Mouse (Mus musculus) subcutaneous adipose tissue, adult 2 months (tissue): ENCODE results near the gene Plk4. TPM values are rescaled to one million over a fixed set of nuclear protein-coding genes. Genes with fewer than 3 reads are reported as not detected.

Source experiments
- polyA plus RNA-seq: library from polyadenylated mRNA; depleted of rRNA; stranded (reverse); fragments of >200 nt; gene quantifications from 2 replicates; pipeline ENCODE4 v1.2.3, GENCODE M21; 2012; ENCODE audit warnings: low replicate concordance; rRNA removed

Gene Plk4
- 2.6 and 5.2 TPM in 2 replicates for polyA plus RNA-seq

DNA sequence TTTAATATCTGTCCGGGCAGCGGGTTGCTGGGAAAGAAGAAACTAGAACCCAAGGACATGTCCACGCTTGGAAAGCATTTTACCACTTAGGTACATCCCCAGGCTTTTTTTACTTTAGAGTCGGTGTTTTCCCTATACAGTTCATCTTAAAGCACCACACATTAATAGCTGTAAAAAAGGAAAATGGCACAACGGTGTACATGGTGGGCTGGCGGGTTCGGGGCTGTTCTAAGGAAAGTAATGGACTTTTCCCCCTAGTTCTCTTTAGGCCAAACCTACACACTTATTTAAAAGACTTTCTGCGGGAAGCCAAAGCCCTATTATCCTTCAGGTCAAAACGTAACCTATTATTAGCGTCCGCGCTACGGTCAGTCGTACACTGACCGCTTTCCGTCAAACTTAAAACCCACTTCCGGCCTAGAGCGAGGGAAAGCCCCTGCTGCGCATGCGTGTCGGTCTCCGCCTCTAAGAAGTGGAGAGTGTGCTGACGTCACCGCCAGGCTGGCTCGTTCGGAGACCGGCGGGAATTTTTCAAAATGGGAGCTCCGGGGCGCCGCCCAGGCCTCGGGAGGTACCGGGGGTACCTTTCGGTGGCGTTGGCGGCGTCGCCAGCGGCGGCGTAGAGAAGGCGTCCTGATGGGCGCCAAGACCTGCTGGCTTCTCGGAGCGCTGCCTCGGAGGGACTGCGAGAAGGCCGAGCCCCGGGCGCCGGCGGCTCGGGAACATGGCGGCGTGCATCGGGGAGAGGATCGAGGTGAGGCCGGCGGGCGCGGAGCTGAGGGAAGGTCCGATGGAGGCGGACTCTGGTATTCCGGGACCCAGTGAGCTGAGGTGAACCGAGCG lies at the start of gene Plk4:
Plk4 (plus strand) TSS at position 490 of the 843 bp plus-strand sequence.

DNA sequence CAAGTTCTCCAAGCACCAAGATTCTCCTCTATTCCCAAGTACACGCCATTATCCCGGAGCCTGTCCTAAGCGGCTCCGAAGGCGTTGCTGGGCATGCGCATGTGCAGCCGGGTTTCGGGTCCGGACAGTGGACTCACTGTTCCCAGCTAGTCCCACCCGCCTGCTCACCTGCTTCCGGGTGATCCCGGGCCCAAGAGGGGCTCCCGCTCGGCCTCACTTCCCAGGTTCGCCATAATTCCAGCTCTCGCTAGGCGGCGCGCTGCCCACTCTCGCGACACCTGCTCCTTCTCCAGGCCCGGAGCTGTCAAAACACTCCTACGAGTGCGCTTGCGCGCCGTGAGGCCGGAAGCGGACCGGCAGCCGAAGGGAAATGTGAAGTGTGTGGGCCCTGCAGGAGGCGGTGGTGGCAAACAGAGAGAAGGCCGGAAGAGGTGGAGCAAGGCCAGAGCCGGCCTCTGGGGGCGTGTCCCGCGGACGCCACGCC lies 46.7 kb downstream of the Plk4 start, which contains the start of gene Mfsd8:
Mfsd8 (minus strand) TSS at position 414 of the 484 bp plus-strand sequence.

DNA sequence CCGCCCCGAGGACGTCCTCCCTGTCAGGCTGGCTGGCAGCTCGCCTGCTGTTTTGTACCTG lies 47.0 kb downstream of the Plk4 start, which contains the start of gene Abhd18:
Abhd18 (plus strand) TSS at position 14 of the 61 bp plus-strand sequence.

Other genes starting within 250 kb of the Plk4 start
- gene Slc25a31, start 91.2 kb upstream of the Plk4 start, polyA plus RNA-seq: 0.04 and 0.12 TPM in 2 replicates
- gene Hspa4l, start 55.5 kb upstream of the Plk4 start, polyA plus RNA-seq: 3.4 and 9.1 TPM in 2 replicates
- gene Mfsd8, start 46.9 kb downstream of the Plk4 start, polyA plus RNA-seq: 8.0 and 21.5 TPM in 2 replicates
- gene Abhd18, start 47.0 kb downstream of the Plk4 start, polyA plus RNA-seq: 3.8 and 5.8 TPM in 2 replicates
- gene 1700034I23Rik, start 102.5 kb downstream of the Plk4 start, polyA plus RNA-seq: not detected in 2 replicates
- gene Larp1b, start 149.8 kb downstream of the Plk4 start, polyA plus RNA-seq: 7.5 and 13.8 TPM in 2 replicates